Mouse (Mus musculus): Measurements from ENCODE around the gene Tnpo3.

DNA sequence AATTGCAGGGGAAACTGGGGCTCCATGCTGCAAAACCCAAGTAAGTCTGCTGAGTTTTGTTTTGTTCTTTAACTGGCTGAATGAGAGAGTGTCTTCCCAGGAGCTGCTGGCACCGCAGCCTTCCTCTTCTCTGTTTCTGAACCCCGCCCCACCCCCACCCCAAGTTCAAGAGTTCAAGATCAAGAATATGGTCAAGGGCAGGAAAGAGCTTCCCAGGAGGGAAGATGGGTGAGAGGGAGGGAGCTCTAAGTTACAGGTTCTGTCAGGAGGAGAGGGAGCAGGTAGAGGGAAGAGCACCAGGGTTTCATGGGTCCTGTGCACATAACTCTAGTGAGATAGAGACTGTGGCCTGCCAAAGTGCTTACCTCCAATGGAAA, 80.3 kb downstream of the Tnpo3 start:
- no peak for TF ChIP-seq TAL1 (IDR thresholded peaks at IDR 0.05; ENCODE audit: low read length)
- no peak for TF ChIP-seq GATA1 (IDR thresholded peaks at IDR 0.05; ENCODE audit: low read length)
